Mouse (Mus musculus): ENCODE measurements around the gene Pid1. TPM values are rescaled to one million over a fixed set of nuclear protein-coding genes. Genes with fewer than 3 reads are reported as not detected.

Pid1 gene
- polyA plus RNA-seq, 1 experiment from 2014 or later: 5.0 TPM

DNA sequence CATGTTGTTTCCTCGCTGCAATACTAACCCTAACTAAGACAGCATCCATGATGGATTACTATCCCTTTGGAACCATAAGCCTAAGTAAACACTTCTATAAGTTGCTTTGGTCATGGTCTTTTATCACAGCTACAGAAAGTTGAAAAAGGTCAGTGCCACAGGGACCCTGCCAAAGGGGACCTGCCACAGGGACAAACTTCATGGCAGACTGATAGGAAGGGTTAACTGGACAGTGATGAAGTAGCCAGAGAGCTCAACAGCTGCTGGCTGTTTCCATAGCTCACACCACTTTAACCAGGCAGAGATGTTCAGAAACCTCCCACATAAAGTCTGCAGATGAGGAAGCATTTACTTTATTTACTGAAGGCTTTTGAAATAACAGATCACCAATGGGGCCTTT lies 287.0 kb downstream of the Pid1 start:
- H3K9ac ChIP-seq (ENCODE audit: low read depth, low read length): no peak overlapping the region
- H3K9me3 ChIP-seq (replicated peaks; ENCODE audit: control insufficient read depth, low read length): no peaks in the 10 kb centered on the region
- H3K4me1 ChIP-seq (ENCODE audit: control insufficient read depth, insufficient read depth, low read length): no peaks in the 10 kb centered on the region
- no peak overlapping the region for H3K4me2 ChIP-seq
- WGBS (ENCODE audit: insufficient replicate concordance): 65% methylated on average over 1 of the region's 1 CpGs
- H3K27ac ChIP-seq (ENCODE audit: low read depth, low read length): no peak overlapping the region
- no peaks in the 10 kb centered on the region for H3K36me3 ChIP-seq (ENCODE audit: control insufficient read depth, insufficient read depth, low read length)
- H3K27me3 ChIP-seq (ENCODE audit: control insufficient read depth, insufficient read depth, low read length): no peaks in the 10 kb centered on the region
- no peak for ATAC-seq (replicated peaks; ENCODE audit: insufficient number of reproducible peaks, low FRiP score, low TSS enrichment)
- no peak overlapping the region for H3K4me3 ChIP-seq (ENCODE audit: low read depth, low read length)

- no peak for ATAC-seq (replicated peaks; ENCODE audit: insufficient number of reproducible peaks, low FRiP score, low TSS enrichment)
- no peak overlapping the region for H3K9ac ChIP-seq (ENCODE audit: low read depth, low read length)
- no peak overlapping the region for H3K4me3 ChIP-seq (ENCODE audit: low read depth, low read length)
- H3K27me3 ChIP-seq (ENCODE audit: control insufficient read depth, insufficient read depth, low read length): no peaks in the 10 kb centered on the region
- H3K4me2 ChIP-seq: no peak overlapping the region
- 66% methylated on average over 5 of the region's 5 CpGs for WGBS (ENCODE audit: insufficient replicate concordance)
- H3K4me1 ChIP-seq (ENCODE audit: control insufficient read depth, insufficient read depth, low read length): no peaks in the 10 kb centered on the region
- no peaks in the 10 kb centered on the region for H3K36me3 ChIP-seq (ENCODE audit: control insufficient read depth, insufficient read depth, low read length)
- H3K9me3 ChIP-seq (replicated peaks; ENCODE audit: control insufficient read depth, low read length): no peaks in the 10 kb centered on the region
- H3K27ac ChIP-seq (ENCODE audit: low read depth, low read length): no peak overlapping the region
These were observed 306.9 kb downstream of the Pid1 start for GRCm38 (mm10) chr1:84056884-84057630.

- Histone ChIP-seq H3K9me3 (replicated peaks; ENCODE audit: control insufficient read depth, low read length) (no peaks in the 10 kb centered on the region), H3K27me3 (ENCODE audit: control insufficient read depth, insufficient read depth, low read length) (no peaks in the 10 kb centered on the region), H3K9ac (ENCODE audit: low read depth, low read length) (no peak overlapping the region), H3K4me1 (ENCODE audit: control insufficient read depth, insufficient read depth, low read length) (no peaks in the 10 kb centered on the region), H3K4me2 (no peak overlapping the region), H3K4me3 (ENCODE audit: low read depth, low read length) (no peak overlapping the region), H3K36me3 (ENCODE audit: control insufficient read depth, insufficient read depth, low read length) (no peaks in the 10 kb centered on the region), H3K27ac (ENCODE audit: low read depth, low read length) (no peak overlapping the region)
- WGBS (ENCODE audit: insufficient replicate concordance): 71% methylated on average over 1 of the region's 1 CpGs
- ATAC-seq (replicated peaks; ENCODE audit: insufficient number of reproducible peaks, low FRiP score, low TSS enrichment): no peak
These were observed 307.7 kb downstream of the Pid1 start for GRCm38 (mm10) chr1:84056306-84056705.

DNA sequence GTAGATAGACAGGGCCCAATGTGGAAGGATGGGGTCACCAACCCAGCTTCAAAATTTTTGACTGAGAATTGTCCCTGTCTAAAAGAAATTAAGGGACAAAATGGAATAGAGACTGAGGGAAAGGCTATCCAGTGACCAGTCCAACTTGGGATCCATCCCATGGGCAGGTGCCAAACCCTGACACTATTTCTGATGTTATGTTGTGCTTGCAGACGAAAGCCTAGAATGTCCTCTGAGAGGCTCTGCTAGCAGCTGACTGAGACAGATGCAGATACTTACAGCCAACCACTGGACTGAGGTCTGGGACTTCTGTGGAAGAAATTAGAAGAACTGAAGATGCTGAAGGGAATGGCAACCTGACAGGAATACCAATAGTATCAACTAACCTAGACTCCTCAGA lies 338.2 kb downstream of the Pid1 start:
- H3K27ac ChIP-seq (ENCODE audit: low read depth, low read length): no peak overlapping the region
- no peak for ATAC-seq (replicated peaks; ENCODE audit: insufficient number of reproducible peaks, low FRiP score, low TSS enrichment)
- no peak overlapping the region for H3K9ac ChIP-seq (ENCODE audit: low read depth, low read length)
- H3K27me3 ChIP-seq (ENCODE audit: control insufficient read depth, insufficient read depth, low read length): no peaks in the 10 kb centered on the region
- H3K4me3 ChIP-seq (ENCODE audit: low read depth, low read length): no peak overlapping the region
- 81% methylated on average over 1 of the region's 1 CpGs for WGBS (ENCODE audit: insufficient replicate concordance)
- H3K9me3 ChIP-seq (replicated peaks; ENCODE audit: control insufficient read depth, low read length): no peaks in the 10 kb centered on the region
- H3K4me1 ChIP-seq (ENCODE audit: control insufficient read depth, insufficient read depth, low read length): no peaks in the 10 kb centered on the region
- no peak overlapping the region for H3K4me2 ChIP-seq
- H3K36me3 ChIP-seq (ENCODE audit: control insufficient read depth, insufficient read depth, low read length): no peaks in the 10 kb centered on the region

- Histone ChIP-seq H3K4me1 (ENCODE audit: control insufficient read depth, insufficient read depth, low read length) (no peaks in the 10 kb centered on the region), H3K9ac (ENCODE audit: low read depth, low read length) (no peak overlapping the region), H3K9me3 (replicated peaks; ENCODE audit: control insufficient read depth, low read length) (no peaks in the 10 kb centered on the region), H3K27me3 (ENCODE audit: control insufficient read depth, insufficient read depth, low read length) (no peaks in the 10 kb centered on the region), H3K4me2 (no peak overlapping the region), H3K4me3 (ENCODE audit: low read depth, low read length) (no peak overlapping the region), H3K27ac (ENCODE audit: low read depth, low read length) (no peak overlapping the region), H3K36me3 (ENCODE audit: control insufficient read depth, insufficient read depth, low read length) (no peaks in the 10 kb centered on the region)
- WGBS (ENCODE audit: insufficient replicate concordance): 69% methylated on average over 4 of the region's 4 CpGs
- no peak for ATAC-seq (replicated peaks; ENCODE audit: insufficient number of reproducible peaks, low FRiP score, low TSS enrichment)
These were observed 351.1 kb downstream of the Pid1 start for GRCm38 (mm10) chr1:84012871-84013375.

DNA sequence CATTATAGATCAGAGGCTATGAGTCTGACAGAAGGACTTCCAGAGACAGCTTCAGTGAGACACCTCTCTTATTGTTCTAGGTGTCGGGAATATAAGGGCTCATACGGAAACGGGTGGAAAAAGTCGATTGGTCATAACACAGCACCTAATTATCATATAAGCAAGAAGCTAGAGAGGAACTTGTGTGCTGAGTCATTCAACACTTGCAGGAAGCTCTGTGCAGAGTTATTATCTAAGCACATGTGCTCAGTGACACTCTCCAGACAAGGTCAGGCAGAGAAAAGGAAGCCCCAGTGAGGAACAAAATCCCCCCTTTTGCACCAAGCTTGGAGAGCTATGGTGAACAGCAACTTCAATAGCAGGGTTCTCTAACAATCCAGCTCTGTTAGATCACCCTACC lies 361.4 kb downstream of the Pid1 start:
- 48% methylated on average over 4 of the region's 4 CpGs for WGBS (ENCODE audit: insufficient replicate concordance)
- no peak for ATAC-seq (replicated peaks; ENCODE audit: insufficient number of reproducible peaks, low FRiP score, low TSS enrichment)
- Histone ChIP-seq H3K4me1 (ENCODE audit: control insufficient read depth, insufficient read depth, low read length) (no peaks in the 10 kb centered on the region), H3K27ac (ENCODE audit: low read depth, low read length) (no peak overlapping the region), H3K9ac (ENCODE audit: low read depth, low read length) (no peak overlapping the region), H3K27me3 (ENCODE audit: control insufficient read depth, insufficient read depth, low read length) (no peaks in the 10 kb centered on the region), H3K9me3 (replicated peaks; ENCODE audit: control insufficient read depth, low read length) (no peaks in the 10 kb centered on the region), H3K36me3 (ENCODE audit: control insufficient read depth, insufficient read depth, low read length) (no peaks in the 10 kb centered on the region), H3K4me3 (ENCODE audit: low read depth, low read length) (no peak overlapping the region), H3K4me2 (no peak overlapping the region)

Small RNA genes within 50 kb of the gene (microRNA-seq; reads per million reads assigned to microRNA genes)
- gene Mir6353 (ENCODE audit: borderline number of aligned reads): not detected

All from heart, embryonic 11.5 days (tissue).